Mouse (Mus musculus): ENCODE results near the gene Alpi. TPM values are rescaled to one million over a fixed set of nuclear protein-coding genes. Genes with fewer than 3 reads are reported as not detected.

The Alpi gene
- polyA plus RNA-seq, 1 experiment, result not detected

GRCm38 (mm10) chr1:87106536-87106935 is 5.1 kb upstream of the Alpi start:
- TF ChIP-seq CTCF (IDR thresholded peaks at IDR 0.05; ENCODE audit: borderline replicate concordance, extremely low read depth, insufficient read depth, insufficient read length), result no peak
- no peak for TF ChIP-seq POLR2A (IDR thresholded peaks at IDR 0.05; ENCODE audit: borderline replicate concordance, extremely low read depth, insufficient read depth, insufficient read length, poor library complexity, severe bottlenecking)
- no peak for DNase-seq (ENCODE audit: low read depth)

- TF ChIP-seq POLR2A (IDR thresholded peaks at IDR 0.05; ENCODE audit: borderline replicate concordance, extremely low read depth, insufficient read depth, insufficient read length, poor library complexity, severe bottlenecking) (no peak), CTCF (IDR thresholded peaks at IDR 0.05; ENCODE audit: borderline replicate concordance, extremely low read depth, insufficient read depth, insufficient read length) (no peak)
- DNase-seq (ENCODE audit: low read depth), result no peak
Observed at GRCm38 (mm10) chr1:87103936-87104335, 2.5 kb upstream of the Alpi start.

DNA sequence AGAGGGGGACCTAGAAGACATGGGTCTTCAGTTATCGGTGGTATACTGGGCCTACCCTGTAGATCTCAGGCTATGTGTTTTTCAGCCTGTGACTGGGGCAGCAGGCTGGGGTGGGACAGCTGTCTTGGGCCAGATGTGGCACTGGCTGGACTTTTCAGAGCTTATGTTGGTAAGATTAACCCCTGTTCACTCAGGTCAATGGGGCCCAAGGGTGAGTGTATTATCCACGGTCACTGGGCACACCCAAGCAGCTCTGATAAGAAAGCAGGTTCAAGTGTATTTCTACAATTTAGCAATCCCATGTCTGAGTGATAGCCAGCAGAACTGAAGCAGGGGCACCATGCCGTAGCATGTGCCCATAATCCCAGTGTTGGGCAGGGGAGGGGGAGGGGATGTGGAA is 708 bp upstream of the Alpi start:
- no peak for DNase-seq (ENCODE audit: low read depth)
- TF ChIP-seq POLR2A (IDR thresholded peaks at IDR 0.05; ENCODE audit: borderline replicate concordance, extremely low read depth, insufficient read depth, insufficient read length, poor library complexity, severe bottlenecking) (no peak), CTCF (IDR thresholded peaks at IDR 0.05; ENCODE audit: borderline replicate concordance, extremely low read depth, insufficient read depth, insufficient read length) (no peak)

- TF ChIP-seq POLR2A (IDR thresholded peaks at IDR 0.05; ENCODE audit: borderline replicate concordance, extremely low read depth, insufficient read depth, insufficient read length, poor library complexity, severe bottlenecking) (no peak), CTCF (IDR thresholded peaks at IDR 0.05; ENCODE audit: borderline replicate concordance, extremely low read depth, insufficient read depth, insufficient read length) (peak; percentile 70)
- peak; percentile 60 for DNase-seq (ENCODE audit: low read depth)
Observed at GRCm38 (mm10) chr1:87098358-87098975, 2.9 kb downstream of the Alpi start.

DNA sequence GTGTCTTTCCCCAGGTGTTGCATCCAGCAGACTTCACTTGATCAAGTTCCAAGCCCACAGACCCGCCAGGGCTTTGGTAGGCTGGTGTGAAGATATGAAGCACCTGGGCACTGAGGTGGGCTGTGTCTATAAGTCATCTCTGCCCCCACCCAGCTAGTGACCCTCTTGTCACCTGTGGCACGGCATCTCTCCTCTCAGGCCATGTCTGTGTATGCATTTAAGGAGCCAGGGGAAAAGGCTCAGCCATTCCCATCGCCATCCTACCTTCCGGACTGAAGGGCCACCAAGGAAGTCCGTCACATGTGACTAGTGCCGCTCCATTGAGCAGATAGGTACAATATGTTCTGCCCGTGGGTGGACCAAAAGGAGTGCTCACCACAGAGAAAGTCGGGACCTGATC is 5.8 kb downstream of the Alpi start:
- TF ChIP-seq POLR2A (IDR thresholded peaks at IDR 0.05; ENCODE audit: borderline replicate concordance, extremely low read depth, insufficient read depth, insufficient read length, poor library complexity, severe bottlenecking) (no peak), CTCF (IDR thresholded peaks at IDR 0.05; ENCODE audit: borderline replicate concordance, extremely low read depth, insufficient read depth, insufficient read length) (no peak)
- DNase-seq (ENCODE audit: low read depth), result no peak

- TF ChIP-seq CTCF (IDR thresholded peaks at IDR 0.05; ENCODE audit: borderline replicate concordance, extremely low read depth, insufficient read depth, insufficient read length) (no peak), POLR2A (IDR thresholded peaks at IDR 0.05; ENCODE audit: borderline replicate concordance, extremely low read depth, insufficient read depth, insufficient read length, poor library complexity, severe bottlenecking) (no peak)
- no peak for DNase-seq (ENCODE audit: low read depth)
Observed at GRCm38 (mm10) chr1:87089828-87090227, 11.6 kb downstream of the Alpi start, which contains the start of gene Alppl2. Gene Alppl2 (minus strand): TSS chr1:87089928.

- no peak for TF ChIP-seq CTCF (IDR thresholded peaks at IDR 0.05; ENCODE audit: borderline replicate concordance, extremely low read depth, insufficient read depth, insufficient read length)
- no peak for TF ChIP-seq POLR2A (IDR thresholded peaks at IDR 0.05; ENCODE audit: borderline replicate concordance, extremely low read depth, insufficient read depth, insufficient read length, poor library complexity, severe bottlenecking)
- DNase-seq (ENCODE audit: low read depth), result no peak
Observed at GRCm38 (mm10) chr1:87089251-87089650, 12.2 kb downstream of the Alpi start.

DNA sequence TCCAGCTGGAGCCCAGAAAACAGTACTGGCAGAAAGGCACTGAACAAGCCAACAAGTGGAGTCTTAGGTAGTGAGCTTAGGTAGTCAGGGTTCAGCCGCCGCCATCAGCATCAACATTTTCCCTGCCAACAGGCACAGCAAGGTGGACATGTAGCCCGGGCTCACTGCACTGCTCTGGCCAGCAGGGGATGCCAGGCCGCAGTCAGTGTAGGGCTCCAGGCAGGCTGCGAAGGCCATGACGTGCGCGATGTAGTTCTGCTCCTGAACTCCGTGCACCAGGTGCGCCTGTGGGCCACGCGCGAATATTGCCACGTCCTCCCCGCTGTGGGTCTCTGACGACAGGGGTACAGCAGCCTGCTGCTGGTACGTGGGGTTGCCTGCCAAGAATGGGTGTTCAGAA is 14.4 kb downstream of the Alpi start:
- TF ChIP-seq POLR2A (IDR thresholded peaks at IDR 0.05; ENCODE audit: borderline replicate concordance, extremely low read depth, insufficient read depth, insufficient read length, poor library complexity, severe bottlenecking) (no peak), CTCF (IDR thresholded peaks at IDR 0.05; ENCODE audit: borderline replicate concordance, extremely low read depth, insufficient read depth, insufficient read length) (no peak; the same call in 1 of the 2 replicates)
- no peak for DNase-seq (ENCODE audit: low read depth)

DNA sequence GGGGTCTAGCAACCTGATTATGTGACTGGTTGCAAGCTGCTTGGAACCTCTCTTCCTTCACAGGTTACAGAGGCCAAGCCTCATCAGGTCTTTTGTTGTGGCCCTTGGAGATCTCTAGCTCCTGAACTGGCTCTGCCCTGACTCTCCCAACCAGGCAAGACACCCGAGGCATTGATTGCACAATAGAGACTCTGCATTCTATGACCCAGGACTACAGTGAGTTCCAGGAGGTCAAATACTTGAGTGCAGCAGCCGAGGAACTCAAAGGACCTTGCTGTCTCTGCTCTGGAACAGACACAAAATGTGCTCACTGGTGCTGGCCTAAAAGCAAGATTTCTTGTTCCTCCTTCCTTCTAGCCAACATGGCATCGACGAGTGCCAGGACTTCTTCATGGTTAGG is 15.2 kb downstream of the Alpi start:
- no peak for TF ChIP-seq CTCF (IDR thresholded peaks at IDR 0.05; ENCODE audit: borderline replicate concordance, extremely low read depth, insufficient read depth, insufficient read length)
- TF ChIP-seq POLR2A (IDR thresholded peaks at IDR 0.05; ENCODE audit: borderline replicate concordance, extremely low read depth, insufficient read depth, insufficient read length, poor library complexity, severe bottlenecking), result no peak

GRCm38 (mm10) chr1:87073776-87074175 is 27.6 kb downstream of the Alpi start:
- no peak for TF ChIP-seq POLR2A (IDR thresholded peaks at IDR 0.05; ENCODE audit: borderline replicate concordance, extremely low read depth, insufficient read depth, insufficient read length, poor library complexity, severe bottlenecking)
- TF ChIP-seq CTCF (IDR thresholded peaks at IDR 0.05; ENCODE audit: borderline replicate concordance, extremely low read depth, insufficient read depth, insufficient read length), result no peak
- DNase-seq (ENCODE audit: low read depth), result no peak

More for the DNA sequence above, 15.2 kb downstream of the Alpi start:
- DNase-seq (ENCODE audit: low read depth), result no peak

GRCm38 (mm10) chr1:87070720-87071119 is 30.7 kb downstream of the Alpi start:
- no peak for DNase-seq (ENCODE audit: low read depth)
- TF ChIP-seq CTCF (IDR thresholded peaks at IDR 0.05; ENCODE audit: borderline replicate concordance, extremely low read depth, insufficient read depth, insufficient read length) (peak; percentile 29; the same call in 1 of the 2 replicates), POLR2A (IDR thresholded peaks at IDR 0.05; ENCODE audit: borderline replicate concordance, extremely low read depth, insufficient read depth, insufficient read length, poor library complexity, severe bottlenecking) (no peak)

- DNase-seq (ENCODE audit: low read depth), result no peak
- TF ChIP-seq POLR2A (IDR thresholded peaks at IDR 0.05; ENCODE audit: borderline replicate concordance, extremely low read depth, insufficient read depth, insufficient read length, poor library complexity, severe bottlenecking), result no peak
- TF ChIP-seq CTCF (IDR thresholded peaks at IDR 0.05; ENCODE audit: borderline replicate concordance, extremely low read depth, insufficient read depth, insufficient read length), result no peak
Observed at GRCm38 (mm10) chr1:87060913-87061312, 40.5 kb downstream of the Alpi start.
